Mouse (Mus musculus) myocyte (in vitro differentiated cells): ENCODE results near the gene Casc4. TPM values are rescaled to one million over a fixed set of nuclear protein-coding genes. Genes with fewer than 3 reads are reported as not detected.

Experiments
- H3K27me3 ChIP-seq: one replicate; pipeline ENCODE4 v1.6.1; 2011; ENCODE audit not compliant: control insufficient read depth, insufficient read depth, insufficient read length
- H3K36me3 ChIP-seq: one replicate; pipeline ENCODE4 v1.6.1; 2011; ENCODE audit not compliant: control insufficient read depth, insufficient read depth
- H3K4me2 ChIP-seq: one replicate; pipeline ENCODE4 v1.6.1; 2011; ENCODE audit warnings: low read depth, control low read depth
- H3K4me3 ChIP-seq: one replicate; pipeline ENCODE4 v1.5.1; 2011; ENCODE audit warnings: mild to moderate bottlenecking, control low read depth, moderate library complexity
- H3K79me2 ChIP-seq: one replicate; pipeline ENCODE4 v1.6.1; 2011; ENCODE audit not compliant: control insufficient read depth, insufficient read depth
- H3ac ChIP-seq: one replicate; pipeline ENCODE4 v1.6.1; 2011; ENCODE audit not compliant: control insufficient read depth, insufficient read length
- CEBPB ChIP-seq: IDR thresholded peaks from 2 replicates; pipeline ENCODE4 v1.6.1; 2011; ENCODE audit warnings: mild to moderate bottlenecking, moderate library complexity; ENCODE audit not compliant: poor library complexity, insufficient read depth, severe bottlenecking
- E2F4 ChIP-seq: IDR thresholded peaks from one replicate; pipeline ENCODE4 v1.6.1; 2011; ENCODE audit warnings: mild to moderate bottlenecking, control low read depth, moderate library complexity; ENCODE audit not compliant: insufficient read depth
- MAX ChIP-seq: IDR thresholded peaks from one replicate; pipeline ENCODE4 v1.6.1; 2011; ENCODE audit warnings: low read depth, mild to moderate bottlenecking, control low read depth
- MYOD1 ChIP-seq, 3 experiments: IDR thresholded peaks; one replicate each; pipeline ENCODE4 v1.6.1; 2011; ENCODE audit warnings: control low read depth in 2 of 3, low read depth in 2 of 3, mild to moderate bottlenecking in 2 of 3, moderate library complexity in 1 of 3; ENCODE audit not compliant: insufficient read length in 2 of 3, control insufficient read depth in 1 of 3
- MYOG ChIP-seq, 3 experiments: IDR thresholded peaks; one replicate each; pipeline ENCODE4 v1.6.1; 2011; ENCODE audit warnings: control low read depth in 2 of 3, low read depth in 2 of 3, mild to moderate bottlenecking in 2 of 3; ENCODE audit not compliant: insufficient read length in 2 of 3, control insufficient read depth in 1 of 3, insufficient read depth in 1 of 3
- POLR2A ChIP-seq: IDR thresholded peaks from one replicate; pipeline ENCODE4 v1.6.1; 2011; ENCODE audit warnings: low read depth, mild to moderate bottlenecking, control low read depth, moderate library complexity; ENCODE audit not compliant: insufficient read length
- POLR2AphosphoS2 ChIP-seq: IDR thresholded peaks from one replicate; pipeline ENCODE4 v1.6.1; 2011; ENCODE audit warnings: low read depth, control low read depth; ENCODE audit not compliant: insufficient read length
- REST ChIP-seq: IDR thresholded peaks from one replicate; pipeline ENCODE4 v1.6.1; 2011; ENCODE audit warnings: mild to moderate bottlenecking, control low read depth, moderate library complexity; ENCODE audit not compliant: insufficient read depth, insufficient read length
- SRF ChIP-seq: IDR thresholded peaks from one replicate; pipeline ENCODE4 v1.6.1; 2011; ENCODE audit warnings: low read depth; ENCODE audit not compliant: control insufficient read depth, insufficient read length
- TCF12 ChIP-seq: IDR thresholded peaks from one replicate; pipeline ENCODE4 v1.6.1; 2011; ENCODE audit warnings: mild to moderate bottlenecking, control low read depth; ENCODE audit not compliant: poor library complexity, insufficient read depth, severe bottlenecking
- TCF3 ChIP-seq: IDR thresholded peaks from one replicate; pipeline ENCODE4 v1.6.1; 2011; ENCODE audit warnings: low read depth, control low read depth; ENCODE audit not compliant: insufficient read length
- USF1 ChIP-seq: IDR thresholded peaks from one replicate; pipeline ENCODE4 v1.6.1; 2011; ENCODE audit warnings: low read depth, mild to moderate bottlenecking, control low read depth, moderate library complexity
- polyA plus RNA-seq: library from polyadenylated mRNA; unstranded; fragments of >200 nt; fragmentation: generic; extraction: Trizol; gene quantifications from one replicate; pipeline ENCODE4 v1.2.1, GENCODE M21; 2012; ENCODE audit warnings: missing spikeins

Gene Casc4
- polyA plus RNA-seq, 1 experiment, result 5.3 TPM

DNA sequence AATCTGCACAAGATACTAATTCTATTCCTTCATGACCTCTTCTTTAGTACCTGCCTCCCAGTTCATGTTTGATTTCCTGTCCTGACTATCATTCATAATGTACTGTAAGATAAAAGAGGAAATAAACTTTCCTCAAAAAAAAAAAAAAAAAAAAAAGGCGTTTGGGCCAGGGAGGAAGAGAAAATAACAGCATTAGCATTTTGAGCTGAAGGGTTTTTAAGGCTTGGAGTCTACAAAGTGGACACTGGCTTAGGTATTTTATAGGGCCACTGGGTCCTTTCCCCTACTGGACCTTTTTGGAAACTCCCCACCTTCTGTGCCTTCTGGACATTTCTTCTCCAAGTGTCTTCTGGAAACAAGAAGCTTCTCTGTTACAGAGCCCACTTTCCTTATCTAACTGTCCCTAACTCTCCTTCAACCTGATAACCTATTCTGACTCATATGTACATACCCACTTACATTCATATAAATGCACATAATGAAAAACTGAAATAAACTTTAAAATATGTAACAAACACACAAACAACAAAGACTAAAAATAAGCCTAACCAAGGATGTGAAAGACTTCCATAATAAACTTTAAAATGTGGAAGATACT is 18.8 kb downstream of the Casc4 start:
- H3ac ChIP-seq, result no peak overlapping the region
- no peak for TF ChIP-seq TCF3
- TF ChIP-seq E2F4, result no peak
- no peak for TF ChIP-seq MYOD1 (IDR thresholded peaks at IDR 0.05; ENCODE audit: control insufficient read depth in 1 of 3, insufficient read length in 2 of 3, low read depth in 2 of 3)
- no peak for TF ChIP-seq MYOG (IDR thresholded peaks at IDR 0.05; ENCODE audit: control insufficient read depth in 1 of 3, insufficient read depth in 1 of 3, insufficient read length in 2 of 3, low read depth in 2 of 3)
- no peak for TF ChIP-seq USF1
- TF ChIP-seq POLR2AphosphoS2, result no peak
- no peak for TF ChIP-seq SRF
- no peak for TF ChIP-seq CEBPB
- no peak for TF ChIP-seq POLR2A
- TF ChIP-seq REST, result no peak
- no peak for TF ChIP-seq TCF12
- TF ChIP-seq MAX, result no peak
- no peaks in the 10 kb centered on the region for H3K36me3 ChIP-seq
- no peak overlapping the region for H3K4me3 ChIP-seq
- no peaks in the 10 kb centered on the region for H3K27me3 ChIP-seq
- no peaks in the 10 kb centered on the region for H3K79me2 ChIP-seq
- H3K4me2 ChIP-seq, result no peak overlapping the region

DNA sequence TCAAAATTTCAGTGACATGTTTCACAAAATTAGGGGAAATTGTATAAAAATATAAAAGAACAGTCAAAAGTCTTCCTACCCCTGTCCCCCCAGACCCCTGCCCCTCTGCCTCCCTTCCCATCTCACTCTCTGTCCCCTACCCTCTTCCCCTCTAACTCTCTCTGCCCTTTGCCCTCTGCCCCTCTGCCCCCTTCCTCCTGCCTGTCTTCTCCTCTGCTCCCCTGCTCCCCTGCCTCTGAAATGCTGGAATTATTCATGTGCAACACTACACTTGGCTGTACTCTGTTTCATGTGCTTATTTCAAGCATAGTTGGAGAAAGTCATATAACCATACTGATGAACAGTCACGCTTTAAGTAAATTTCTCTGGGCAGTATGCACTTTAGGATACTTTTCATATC is 19.6 kb downstream of the Casc4 start:
- H3K36me3 ChIP-seq, result no peaks in the 10 kb centered on the region
- H3ac ChIP-seq, result no peak overlapping the region
- no peak overlapping the region for H3K4me3 ChIP-seq
- no peaks in the 10 kb centered on the region for H3K79me2 ChIP-seq
- no peak for TF ChIP-seq CEBPB
- TF ChIP-seq SRF, result no peak
- TF ChIP-seq POLR2AphosphoS2, result no peak
- TF ChIP-seq MAX, result no peak
- no peak overlapping the region for H3K4me2 ChIP-seq
- H3K27me3 ChIP-seq, result no peaks in the 10 kb centered on the region

DNA sequence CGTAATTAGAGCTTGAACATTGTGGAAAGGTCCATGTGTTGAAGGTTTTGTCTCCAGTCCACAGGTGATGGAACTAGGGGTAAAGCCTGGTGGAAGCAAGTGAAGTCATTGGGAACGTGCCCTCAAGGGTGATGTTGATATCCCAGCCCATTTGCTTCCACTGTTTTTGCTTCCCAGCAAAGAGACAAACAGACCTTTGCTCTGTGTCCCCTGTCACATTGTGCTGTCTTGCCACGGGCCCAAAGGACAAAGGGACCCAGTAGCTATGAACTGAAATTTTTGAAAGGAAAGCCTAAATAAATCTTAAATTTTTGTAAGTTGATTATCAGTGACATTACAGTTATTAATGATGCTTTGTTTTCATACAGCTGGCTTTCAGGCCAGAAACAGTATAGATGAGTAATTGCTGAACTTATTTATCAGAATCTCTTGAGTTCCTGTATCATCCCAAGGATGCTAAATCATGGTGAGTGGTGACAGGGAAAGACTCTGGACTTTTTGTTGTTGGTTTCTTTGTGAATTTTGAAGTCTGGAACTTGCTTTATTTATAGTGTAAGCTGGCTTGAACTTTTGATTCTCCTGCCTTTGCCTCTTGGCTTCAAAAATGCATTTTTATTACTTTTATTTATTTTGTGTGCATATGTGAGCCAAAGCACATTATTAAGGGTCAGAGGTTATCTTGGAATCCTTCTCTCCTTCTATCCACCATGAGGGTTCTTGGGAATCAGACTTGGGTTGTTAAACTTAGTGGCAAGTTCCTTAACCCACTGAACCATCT is 22.1 kb downstream of the Casc4 start:
- TF ChIP-seq POLR2AphosphoS2 (no peak), E2F4 (no peak), CEBPB (no peak), POLR2A (no peak), USF1 (no peak), TCF12 (no peak), MAX (no peak), REST (no peak), SRF (no peak), MYOD1 (IDR thresholded peaks at IDR 0.05; ENCODE audit: control insufficient read depth in 1 of 3, insufficient read length in 2 of 3, low read depth in 2 of 3) (no peak), TCF3 (no peak), MYOG (IDR thresholded peaks at IDR 0.05; ENCODE audit: control insufficient read depth in 1 of 3, insufficient read depth in 1 of 3, insufficient read length in 2 of 3, low read depth in 2 of 3) (no peak)
- no peaks in the 10 kb centered on the region for H3K27me3 ChIP-seq
- no peak overlapping the region for H3K4me2 ChIP-seq
- H3K36me3 ChIP-seq, result no peaks in the 10 kb centered on the region
- H3ac ChIP-seq, result no peak overlapping the region
- H3K79me2 ChIP-seq, result no peaks in the 10 kb centered on the region
- H3K4me3 ChIP-seq, result no peak overlapping the region

DNA sequence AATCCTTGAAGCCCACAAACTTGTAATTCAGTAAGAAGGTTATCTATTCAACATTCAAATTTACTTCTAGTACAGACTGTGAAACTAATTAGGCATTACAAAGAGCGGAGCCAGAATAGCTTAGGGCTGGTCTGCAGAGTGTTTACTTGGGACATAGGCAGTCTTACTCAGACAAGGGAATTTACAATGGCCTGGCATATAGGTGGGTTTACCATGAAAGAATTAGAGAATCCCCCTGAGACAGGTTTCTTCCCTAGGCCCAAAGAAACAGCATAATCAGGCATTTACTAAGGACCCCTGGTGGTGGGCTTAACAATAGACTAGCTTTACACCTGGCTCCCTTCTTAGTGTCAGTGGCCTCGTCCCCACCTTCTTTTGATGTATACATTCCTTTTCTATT is 28.5 kb downstream of the Casc4 start:
- Histone ChIP-seq H3ac (no peak overlapping the region), H3K36me3 (no peaks in the 10 kb centered on the region)

More for the DNA sequence above, 28.5 kb downstream of the Casc4 start:
- TF ChIP-seq POLR2AphosphoS2 (no peak), TCF3 (no peak), REST (no peak), E2F4 (no peak), TCF12 (no peak), POLR2A (no peak), MYOD1 (IDR thresholded peaks at IDR 0.05; ENCODE audit: control insufficient read depth in 1 of 3, insufficient read length in 2 of 3, low read depth in 2 of 3) (no peak), MYOG (IDR thresholded peaks at IDR 0.05; ENCODE audit: control insufficient read depth in 1 of 3, insufficient read depth in 1 of 3, insufficient read length in 2 of 3, low read depth in 2 of 3) (no peak), MAX (no peak), USF1 (no peak), CEBPB (no peak), SRF (no peak)
- no peaks in the 10 kb centered on the region for H3K79me2 ChIP-seq
- H3K27me3 ChIP-seq, result no peaks in the 10 kb centered on the region
- no peak overlapping the region for H3K4me2 ChIP-seq
- no peak overlapping the region for H3K4me3 ChIP-seq
